Mouse (Mus musculus): ENCODE measurements around the gene Rgl2.

Rgl2 gene

DNA sequence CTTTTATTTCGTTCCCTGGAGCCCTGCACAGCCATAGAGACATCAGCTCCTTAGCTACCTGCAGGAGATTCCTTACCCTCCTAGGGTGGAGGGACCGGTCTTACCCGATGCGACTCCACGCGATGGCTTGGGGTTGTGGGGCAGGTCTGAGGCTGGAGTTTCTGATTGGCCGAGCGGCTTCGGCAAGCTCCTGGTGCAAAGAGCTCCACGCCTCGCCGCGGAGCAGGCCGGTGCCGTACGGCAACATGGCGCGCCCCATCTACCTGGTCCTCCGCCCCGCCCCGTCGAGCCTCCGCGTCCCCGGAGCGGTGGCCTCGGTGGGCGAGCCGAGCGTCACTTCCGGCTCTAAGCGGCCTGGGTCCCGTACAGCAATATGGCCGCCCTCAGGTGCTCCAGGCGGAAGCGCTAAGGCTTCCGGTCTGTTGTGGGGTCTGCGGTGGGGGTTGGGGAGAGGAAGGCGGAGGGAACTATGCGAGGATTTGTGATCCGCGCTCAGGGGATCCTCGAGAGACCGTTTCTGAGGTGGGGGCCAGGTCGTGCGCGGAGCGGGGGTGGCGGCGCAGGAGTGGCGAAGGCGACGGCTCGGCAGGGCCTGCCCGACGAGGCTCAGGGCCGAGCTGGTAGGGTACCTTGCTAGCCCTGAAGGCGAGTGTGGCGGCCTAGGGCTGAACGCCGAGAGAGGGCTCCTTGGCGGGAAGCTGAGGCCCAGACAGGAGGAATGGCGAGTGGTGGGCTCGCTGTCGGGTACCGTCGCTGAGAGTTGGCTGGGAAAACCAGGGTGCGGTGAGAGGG lies 20.1 kb upstream of the Rgl2 start, which contains the start of gene Daxx:
Gene Daxx (plus strand): TSS at position 338 of the 792 bp plus-strand sequence.
- peak; percentile 99 for DNase-seq

DNA sequence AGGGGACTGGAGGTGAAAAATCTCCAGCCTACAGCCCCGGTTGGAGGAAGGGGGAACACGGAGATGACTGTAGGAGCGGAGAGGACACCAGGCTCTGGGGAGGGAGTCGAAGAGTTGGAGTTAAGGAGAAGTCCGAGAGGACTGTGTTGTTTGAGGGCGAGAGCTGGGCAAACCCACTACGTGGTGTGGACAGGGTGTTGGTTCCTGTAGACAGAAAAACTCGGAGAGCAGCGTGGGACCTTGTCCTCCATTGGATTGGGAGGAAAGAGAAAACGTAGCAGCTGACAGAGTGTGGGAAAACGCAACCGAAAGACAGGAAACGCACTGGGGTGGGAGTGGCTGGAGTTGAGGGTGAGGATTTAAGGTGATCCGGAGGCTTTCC lies 19.5 kb upstream of the Rgl2 start:
- DNase-seq: no peak

DNA sequence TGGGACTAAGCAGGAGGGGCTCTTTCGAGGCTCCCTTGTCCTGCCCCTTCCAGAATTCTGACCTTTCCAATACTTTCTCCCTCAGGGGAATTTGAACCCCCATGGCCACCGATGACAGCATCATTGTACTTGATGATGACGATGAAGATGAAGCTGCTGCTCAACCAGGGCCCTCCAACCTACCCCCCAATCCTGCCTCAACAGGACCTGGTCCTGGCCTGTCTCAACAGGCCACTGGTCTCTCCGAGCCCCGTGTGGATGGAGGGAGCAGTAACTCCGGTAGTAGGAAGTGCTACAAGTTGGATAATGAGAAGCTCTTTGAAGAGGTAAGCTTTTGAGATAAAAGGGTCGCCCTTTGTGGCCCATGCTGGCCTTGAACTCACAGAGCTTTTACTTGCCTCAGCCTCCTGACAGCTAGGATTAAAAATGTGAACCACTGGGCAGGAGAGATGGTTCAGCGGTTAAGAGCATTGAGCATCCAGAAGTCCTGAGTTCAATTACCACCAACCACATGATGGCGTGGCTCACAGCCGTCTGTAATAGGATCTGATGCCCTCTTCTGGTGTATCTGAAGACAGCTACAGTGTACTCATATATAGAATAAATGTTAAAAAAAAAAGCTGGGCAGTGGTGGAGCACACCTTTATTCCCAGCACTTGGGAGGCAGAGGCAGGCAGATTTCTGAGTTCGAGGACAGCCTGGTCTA lies 18.8 kb upstream of the Rgl2 start:
- DNase-seq: no peak

DNA sequence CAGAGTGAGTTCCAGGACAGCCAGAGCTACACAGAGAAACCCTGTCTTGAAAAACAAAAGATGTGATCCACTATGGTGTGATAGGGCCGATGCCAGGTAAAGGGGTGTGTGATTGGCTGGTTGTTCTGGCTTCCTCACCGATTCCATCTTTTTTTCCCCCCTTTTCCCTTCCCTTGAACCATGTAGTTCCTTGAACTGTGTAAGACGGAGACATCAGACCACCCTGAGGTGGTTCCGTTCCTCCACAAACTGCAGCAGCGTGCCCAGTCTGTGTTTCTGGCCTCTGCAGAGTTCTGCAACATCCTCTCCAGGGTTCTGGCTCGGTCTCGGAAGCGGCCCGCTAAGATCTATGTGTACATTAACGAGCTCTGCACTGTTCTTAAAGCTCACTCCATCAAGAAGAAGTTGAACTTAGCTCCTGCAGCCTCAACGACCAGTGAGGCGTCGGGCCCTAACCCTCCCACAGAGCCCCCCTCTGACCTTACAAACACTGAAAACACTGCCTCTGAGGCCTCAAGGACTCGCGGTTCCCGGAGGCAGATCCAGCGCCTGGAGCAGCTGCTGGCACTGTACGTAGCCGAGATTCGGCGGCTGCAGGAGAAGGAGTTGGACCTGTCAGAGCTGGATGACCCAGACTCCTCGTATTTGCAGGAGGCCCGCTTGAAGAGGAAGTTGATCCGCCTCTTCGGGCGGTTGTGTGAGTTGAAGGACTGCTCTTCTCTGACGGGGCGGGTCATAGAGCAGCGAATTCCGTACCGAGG lies 18.1 kb upstream of the Rgl2 start:
- no peak for DNase-seq

DNA sequence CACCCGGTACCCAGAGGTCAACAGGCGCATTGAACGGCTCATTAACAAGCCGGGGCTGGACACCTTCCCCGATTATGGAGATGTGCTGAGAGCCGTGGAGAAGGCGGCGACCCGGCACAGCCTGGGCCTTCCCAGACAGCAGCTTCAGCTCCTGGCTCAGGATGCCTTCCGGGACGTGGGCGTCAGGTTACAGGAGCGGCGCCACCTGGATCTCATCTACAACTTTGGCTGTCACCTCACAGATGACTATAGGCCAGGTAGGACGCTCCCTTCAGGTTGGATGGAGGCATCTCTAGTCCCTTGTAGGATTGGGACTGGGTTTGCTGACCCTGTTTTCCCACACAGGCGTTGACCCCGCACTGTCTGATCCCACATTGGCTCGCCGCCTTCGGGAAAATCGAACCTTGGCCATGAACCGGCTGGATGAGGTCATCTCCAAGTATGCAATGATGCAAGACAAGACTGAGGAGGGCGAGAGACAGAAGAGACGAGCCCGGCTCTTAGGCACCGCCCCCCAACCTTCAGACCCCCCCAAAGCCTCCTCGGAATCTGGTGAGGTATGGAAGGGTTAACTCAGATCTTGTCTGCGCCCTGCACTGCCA lies 17.4 kb upstream of the Rgl2 start:
- no peak for DNase-seq

GRCm38 (mm10) chr17:33913264-33913663 lies 16.1 kb upstream of the Rgl2 start:
- DNase-seq: no peak

GRCm38 (mm10) chr17:33913905-33914304 lies 15.4 kb upstream of the Rgl2 start:
- DNase-seq: no peak

GRCm38 (mm10) chr17:33914969-33915391 lies 14.4 kb upstream of the Rgl2 start:
- DNase-seq: peak; percentile 36

DNA sequence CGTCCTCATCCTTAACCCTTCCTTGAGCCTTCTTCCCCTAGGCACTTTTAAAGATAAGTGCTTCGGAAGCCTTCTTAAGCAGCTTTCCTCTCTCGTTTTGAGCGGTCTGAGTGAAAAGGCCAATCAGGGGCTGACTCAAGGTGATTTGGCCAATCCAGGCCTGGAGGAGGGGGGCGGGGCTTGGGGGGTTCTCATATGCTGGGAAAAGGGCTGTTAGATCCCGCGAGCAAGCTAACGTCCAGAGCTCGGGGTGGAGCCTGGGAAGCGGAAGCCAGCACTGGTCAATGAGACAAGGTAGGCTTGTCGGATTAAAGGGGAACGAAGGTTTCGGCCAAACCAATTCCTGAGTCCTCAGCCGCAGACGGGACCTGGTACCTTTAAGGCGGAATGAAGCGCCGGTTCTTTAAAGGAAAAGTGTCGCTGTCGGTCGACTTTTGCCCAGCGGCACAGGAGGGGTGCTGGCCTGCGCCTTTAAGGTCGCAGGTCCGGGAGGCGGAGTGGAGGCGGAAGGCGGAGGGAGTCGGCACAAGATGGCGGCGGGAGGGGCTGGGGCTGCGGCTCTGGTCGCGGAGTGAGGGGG lies 13.6 kb upstream of the Rgl2 start, which contains the start of the genes Tapbp and Zbtb22:
Gene Tapbp (plus strand): TSS at position 229 of the 580 bp plus-strand sequence.
Gene Zbtb22 (plus strand): TSS at position 234 of the 580 bp plus-strand sequence.
- peak; percentile 100 for DNase-seq

- no peak for DNase-seq
These were observed 13.0 kb upstream of the Rgl2 start for GRCm38 (mm10) chr17:33916294-33916693.

DNA sequence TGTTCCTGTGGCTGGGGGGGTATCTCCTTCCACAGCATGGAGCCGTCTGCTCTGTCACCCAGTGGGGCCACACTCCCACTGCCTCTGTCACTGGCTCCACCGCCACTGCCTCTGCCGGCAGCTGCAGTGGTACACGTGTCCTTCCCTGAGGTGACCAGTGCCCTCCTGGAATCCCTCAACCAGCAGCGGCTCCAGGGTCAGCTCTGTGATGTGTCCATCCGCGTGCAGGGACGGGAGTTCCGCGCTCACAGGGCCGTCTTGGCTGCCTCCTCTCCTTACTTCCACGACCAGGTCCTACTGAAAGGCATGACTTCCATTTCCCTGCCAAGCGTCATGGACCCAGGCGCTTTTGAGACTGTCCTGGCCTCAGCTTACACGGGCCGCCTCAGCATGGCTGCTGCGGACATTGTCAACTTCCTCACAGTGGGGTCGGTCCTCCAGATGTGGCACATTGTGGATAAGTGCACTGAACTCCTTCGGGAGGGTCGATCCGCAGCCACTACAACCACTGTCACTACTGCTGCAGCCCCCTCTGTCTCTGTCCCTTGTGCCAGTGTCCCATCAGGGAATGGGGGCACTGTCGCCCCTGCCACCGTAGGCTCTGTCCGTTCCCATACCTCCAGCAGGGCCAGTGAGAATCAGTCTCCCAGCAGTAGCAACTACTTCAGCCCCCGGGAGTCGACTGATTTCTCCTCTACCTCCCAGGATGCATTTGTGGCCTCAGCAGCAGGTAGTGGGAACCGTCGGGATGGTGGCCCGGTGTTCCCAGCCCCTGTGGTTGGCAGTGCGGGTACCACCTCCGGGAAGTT lies 12.3 kb upstream of the Rgl2 start:
- DNase-seq: peak; percentile 21

GRCm38 (mm10) chr17:33917656-33918292 lies 11.6 kb upstream of the Rgl2 start:
- DNase-seq: no peak

DNA sequence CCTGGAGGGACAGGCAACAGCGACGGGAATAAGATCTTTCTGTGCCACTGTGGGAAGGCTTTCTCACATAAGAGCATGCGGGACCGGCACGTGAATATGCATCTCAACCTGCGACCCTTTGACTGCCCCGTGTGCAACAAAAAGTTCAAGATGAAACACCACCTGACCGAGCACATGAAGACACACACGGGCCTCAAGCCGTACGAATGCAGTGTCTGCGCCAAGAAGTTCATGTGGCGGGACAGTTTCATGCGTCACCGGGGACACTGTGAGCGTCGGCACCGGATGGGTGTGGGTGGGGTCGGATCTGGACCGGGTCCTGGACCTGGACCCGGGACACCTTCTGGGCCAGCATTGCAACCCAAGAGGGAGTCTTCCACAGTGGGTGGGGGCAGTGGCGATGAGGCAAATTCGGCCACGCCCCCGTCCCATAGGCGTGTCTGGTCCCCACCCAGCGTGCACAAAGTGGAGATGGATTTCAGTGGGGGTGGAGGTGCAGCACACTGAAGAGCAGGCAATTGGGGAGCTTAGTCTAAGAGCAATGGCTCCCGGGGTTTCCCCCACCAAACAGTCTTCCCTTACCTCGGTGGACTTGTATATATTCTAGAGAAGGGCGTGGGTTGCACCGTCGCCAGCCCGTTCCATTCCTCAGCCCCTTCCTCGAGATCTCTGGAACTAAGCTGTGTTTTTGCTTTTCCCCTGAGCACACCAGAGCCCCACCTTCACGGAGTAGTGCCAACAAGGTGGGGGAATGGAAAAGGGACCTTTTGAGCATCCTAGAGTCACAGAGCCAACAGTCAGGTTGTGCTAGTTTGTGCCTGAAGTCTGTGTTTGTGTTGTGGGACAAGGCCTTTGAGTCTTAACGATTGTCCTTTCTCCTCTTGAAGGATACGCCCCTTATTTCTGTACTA lies 10.8 kb upstream of the Rgl2 start:
- DNase-seq: no peak

- peak; percentile 46 for DNase-seq
These were observed 9.7 kb upstream of the Rgl2 start for GRCm38 (mm10) chr17:33919351-33920281.

- DNase-seq: peak; percentile 89
These were observed 8.9 kb upstream of the Rgl2 start for GRCm38 (mm10) chr17:33920282-33921097.

DNA sequence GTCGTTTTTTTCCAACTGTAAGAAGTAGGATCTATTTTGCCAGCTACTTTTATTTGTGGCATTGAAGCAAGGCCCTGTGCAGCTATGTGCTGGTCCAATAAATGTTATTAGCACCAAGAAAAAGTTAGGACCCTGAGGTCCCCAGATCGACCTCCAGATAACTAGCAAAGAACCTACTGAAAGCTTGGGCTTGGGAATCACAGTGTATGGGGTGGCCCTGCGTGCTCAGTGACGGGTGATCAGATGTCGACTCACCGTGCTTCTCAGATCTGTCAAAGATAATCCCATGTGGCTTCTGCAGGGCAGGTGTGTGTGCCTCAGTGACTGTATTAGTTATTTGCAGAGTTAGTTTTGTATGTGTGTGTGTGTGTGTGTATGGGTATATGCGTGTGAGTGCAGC lies 8.0 kb upstream of the Rgl2 start:
- no peak for DNase-seq

GRCm38 (mm10) chr17:33924577-33925283 lies 4.6 kb upstream of the Rgl2 start:
- peak; percentile 53 for DNase-seq
